ENCODE assay signal across 15 mouse cellular contexts in the genomic region with DNA sequence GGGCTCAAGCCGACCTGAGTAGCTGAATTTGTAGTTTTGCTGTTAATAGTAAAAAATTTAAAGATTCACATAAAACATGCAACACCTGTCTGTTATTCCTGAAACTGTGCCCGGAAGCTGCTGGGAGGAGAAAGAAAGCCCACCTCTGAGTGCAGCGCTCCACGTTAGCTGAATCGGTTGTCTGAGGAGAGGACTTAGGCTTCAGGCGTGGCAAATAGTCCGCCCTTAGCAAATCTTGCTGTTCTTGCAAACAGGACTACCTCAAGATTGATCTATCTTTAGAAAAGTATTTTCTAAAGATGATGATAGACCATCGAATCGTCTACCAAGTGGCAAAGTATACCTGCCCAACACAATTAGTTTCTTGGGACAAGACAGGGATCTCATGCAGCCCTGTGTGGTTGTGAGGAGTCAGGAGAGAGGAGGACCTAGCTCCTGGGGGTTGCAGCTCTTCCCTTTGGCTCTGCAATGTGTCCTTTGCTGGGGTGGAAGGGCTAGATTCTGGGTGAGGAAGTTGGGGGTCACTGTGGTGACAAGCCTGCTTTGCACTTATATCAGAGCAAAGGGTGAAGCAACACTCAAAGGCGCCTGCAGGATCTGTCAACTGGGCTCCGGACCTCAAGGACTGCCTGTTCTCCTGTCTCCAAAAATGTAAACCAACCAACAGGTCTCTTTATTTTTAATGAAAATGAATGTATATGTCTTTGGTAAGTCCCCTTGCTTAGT. TPM values are rescaled to one million over a fixed set of nuclear protein-coding genes. Genes with fewer than 3 reads are reported as not detected.
DNase-seq lines count a peak whose midpoint lies in the region; ATAC-seq and TF ChIP-seq lines count a peak whose summit lies in the region.
"Had no signal": no experiment of that assay in that cellular context is flagged by ENCODE, and none has a peak within 500 bp of the region (broad histone marks: within the 10 kb centered on the region; RNA-seq: fewer than 3 reads in every experiment).

No protein-coding gene starts in this region.

- TF ChIP-seq RAD21 in CH12.LX (IDR thresholded peaks at IDR 0.05; ENCODE audit: low read depth, low read length), result no peak

- no peak for TF ChIP-seq EP300 in CH12.LX (IDR thresholded peaks at IDR 0.05; ENCODE audit: low read length)

- dilution Hi-C loops in CH12.LX (cut with MboI; ENCODE audit: extremely low pct_ligation_motif_present, extremely low pct_unique_long_range_greater_than_20kb, low sequenced_read_pairs), result no loop called here

- no peak overlapping the region for H3K27ac ChIP-seq in forebrain, embryonic 11.5 days (ENCODE audit: low read depth, low read length)
- H3K27ac ChIP-seq in forebrain, postnatal 0 days (ENCODE audit: low read depth, low read length), result no peak overlapping the region
- no peak overlapping the region for H3K27ac ChIP-seq in CH12.LX (ENCODE audit: insufficient read depth, low read depth)
- H3K27ac ChIP-seq in forebrain, embryonic 15.5 days (replicated peaks), result no peak overlapping the region
- H3K27ac ChIP-seq in midbrain, embryonic 12.5 days (replicated peaks), result no peak overlapping the region

- peak overlapping the region; percentile 71; the same call in 1 of the 2 replicates for H3K9ac ChIP-seq in forebrain, embryonic 11.5 days (ENCODE audit: low read length)
- H3K9ac ChIP-seq in forebrain, postnatal 0 days, result no peak overlapping the region
- H3K9ac ChIP-seq in CH12.LX (ENCODE audit: insufficient read depth, low read depth), result no peak overlapping the region
- no peak overlapping the region for H3K9ac ChIP-seq in forebrain, embryonic 15.5 days (replicated peaks)
- no peak overlapping the region; the same call in 1 of the 2 replicates for H3K9ac ChIP-seq in midbrain, embryonic 12.5 days (replicated peaks)

- H3K9me3 ChIP-seq in forebrain, embryonic 11.5 days (ENCODE audit: control insufficient read depth, low read length), result no peaks in the 10 kb centered on the region
- H3K9me3 ChIP-seq in forebrain, postnatal 0 days (ENCODE audit: low read length), result no peaks in the 10 kb centered on the region
- peaks cover 4% of the 10 kb centered on the region for H3K9me3 ChIP-seq in CH12.LX (replicated peaks; ENCODE audit: low read length)
- no peaks in the 10 kb centered on the region for H3K9me3 ChIP-seq in forebrain, embryonic 15.5 days
- no peaks in the 10 kb centered on the region for H3K9me3 ChIP-seq in midbrain, embryonic 12.5 days

- WGBS in forebrain, embryonic 11.5 days, result 80% methylated on average over 11 of the region's 11 CpGs
- WGBS in forebrain, postnatal 0 days, result 77% methylated on average over 11 of the region's 11 CpGs
- 82% methylated on average over 11 of the region's 11 CpGs for WGBS in forebrain, embryonic 15.5 days
- 79% methylated on average over 11 of the region's 11 CpGs for WGBS in midbrain, embryonic 12.5 days

- TF ChIP-seq CTCF in forebrain, postnatal 0 days (IDR thresholded peaks at IDR 0.05; ENCODE audit: low read depth), result no peak
- no peak for TF ChIP-seq CTCF in CH12.LX (conservative IDR thresholded peaks at IDR 0.05 in 1 of 2, IDR thresholded peaks at IDR 0.05 in 1 of 2; ENCODE audit: low read depth in 2 of 2, low read length in 2 of 2)

- H3K4me3 ChIP-seq in forebrain, embryonic 11.5 days (ENCODE audit: low read depth, low read length), result no peak overlapping the region
- no peak overlapping the region for H3K4me3 ChIP-seq in forebrain, postnatal 0 days (ENCODE audit: low read depth, low read length)
- no peak overlapping the region for H3K4me3 ChIP-seq in CH12.LX (replicated peaks in 1 of 3; ENCODE audit: low read depth in 2 of 3, low read length in 2 of 3, poor library complexity in 1 of 3)
- H3K4me3 ChIP-seq in forebrain, embryonic 15.5 days, result no peak overlapping the region
- H3K4me3 ChIP-seq in midbrain, embryonic 12.5 days, result no peak overlapping the region

- H3K4me1 ChIP-seq in forebrain, embryonic 11.5 days (replicated peaks; ENCODE audit: control insufficient read depth, insufficient read depth, low read length), result peaks cover 2% of the 10 kb centered on the region; the same call in 1 of the 2 replicates
- no peaks in the 10 kb centered on the region for H3K4me1 ChIP-seq in forebrain, postnatal 0 days (ENCODE audit: insufficient read depth)
- 0 out of 4 replicates have a peak, but pooled peaks cover 0 to 4% of the 10 kb centered on the region in 2 experiments for H3K4me1 ChIP-seq in CH12.LX (ENCODE audit: control insufficient read depth in 1 of 2, insufficient read depth in 2 of 2)
- peaks cover 13% of the 10 kb centered on the region for H3K4me1 ChIP-seq in forebrain, embryonic 15.5 days
- H3K4me1 ChIP-seq in midbrain, embryonic 12.5 days, result peaks cover 6% of the 10 kb centered on the region

- ATAC-seq in forebrain, embryonic 11.5 days (replicated peaks; ENCODE audit: low FRiP score), result no peak
- no peak for ATAC-seq in forebrain, postnatal 0 days
- no peak for ATAC-seq in forebrain, embryonic 15.5 days (replicated peaks)
- no peak for ATAC-seq in midbrain, embryonic 12.5 days (ENCODE audit: low FRiP score, low read depth)
- ATAC-seq in erythroblast, adult 5-6 weeks (replicated peaks; ENCODE audit: low FRiP score, poor library complexity, severe bottlenecking), result no peak
- ATAC-seq in monocyte, adult 5-6 weeks (replicated peaks; ENCODE audit: insufficient number of reproducible peaks, low FRiP score, low TSS enrichment, poor library complexity, severe bottlenecking), result no peak
- ATAC-seq: inflammation-experienced regulatory T-cells, adult 6 months had no signal

- TF ChIP-seq POLR2A in CH12.LX (IDR thresholded peaks at IDR 0.05; ENCODE audit: low read depth, low read length), result no peak

- no peak overlapping the region for H3K4me2 ChIP-seq in forebrain, embryonic 11.5 days (ENCODE audit: low read depth, low read length, severe bottlenecking)
- no peak overlapping the region for H3K4me2 ChIP-seq in forebrain, postnatal 0 days (ENCODE audit: low read depth)
- peak overlapping the region; percentile 69; the same call in 1 of the 2 replicates for H3K4me2 ChIP-seq in CH12.LX (ENCODE audit: insufficient read depth, low read depth, poor library complexity, severe bottlenecking)
- H3K4me2 ChIP-seq in forebrain, embryonic 15.5 days (replicated peaks), result peak overlapping the region; percentile 74
- peak overlapping the region; percentile 60 for H3K4me2 ChIP-seq in midbrain, embryonic 12.5 days (replicated peaks)

- H3K27me3 ChIP-seq in forebrain, embryonic 11.5 days (ENCODE audit: control insufficient read depth, insufficient read depth, low read length), result no peaks in the 10 kb centered on the region
- H3K27me3 ChIP-seq in forebrain, postnatal 0 days (ENCODE audit: insufficient read depth, low read length), result no peaks in the 10 kb centered on the region
- peaks cover 4% of the 10 kb centered on the region for H3K27me3 ChIP-seq in CH12.LX (replicated peaks)
- no peaks in the 10 kb centered on the region for H3K27me3 ChIP-seq in forebrain, embryonic 15.5 days
- H3K27me3 ChIP-seq in midbrain, embryonic 12.5 days, result peaks cover 18% of the 10 kb centered on the region

- H3K79me2 ChIP-seq in CH12.LX (replicated peaks; ENCODE audit: control insufficient read depth, extremely low read depth, insufficient read depth, poor library complexity, severe bottlenecking), result no peaks in the 10 kb centered on the region

- H3K36me3 ChIP-seq in forebrain, embryonic 11.5 days (ENCODE audit: control insufficient read depth, insufficient read depth, low read length), result no peaks in the 10 kb centered on the region
- H3K36me3 ChIP-seq in forebrain, postnatal 0 days (ENCODE audit: insufficient read depth), result no peaks in the 10 kb centered on the region
- no peaks in the 10 kb centered on the region for H3K36me3 ChIP-seq in CH12.LX (replicated peaks in 1 of 2; ENCODE audit: control insufficient read depth in 1 of 2, insufficient read depth in 1 of 2, low read length in 1 of 2)
- no peaks in the 10 kb centered on the region for H3K36me3 ChIP-seq in forebrain, embryonic 15.5 days
- no peaks in the 10 kb centered on the region for H3K36me3 ChIP-seq in midbrain, embryonic 12.5 days

- DNase-seq in forebrain, embryonic 11.5 days (ENCODE audit: low spot score), result no peak
- no peak for DNase-seq in forebrain, postnatal 0 days
- DNase-seq in CH12.LX (ENCODE audit: extremely low read depth), result no peak
- no peak for DNase-seq in testis, postnatal 10 days (ENCODE audit: low spot score)
- DNase-seq: adrenal gland, postnatal 14 days; liver; thymus, postnatal 14 days had no signal

- in situ Hi-C loops in CH12.LX (cut with MboI; ENCODE audit: low pct_ligation_motif_present, low pct_unique_long_range_greater_than_20kb, low sequenced_read_pairs), result loop anchor here (25.0 kb wide), 1 partner anchor 1262 kb away; no protein-coding TSS in a partner anchor

TF ChIP-seq in CH12.LX, 34 proteins besides CTCF, POLR2A, EP300 and RAD21:
- no peak for TF ChIP-seq TBP (conservative IDR thresholded peaks at IDR 0.05; ENCODE audit: low read depth, low read length)

RNA-seq across cellular contexts. Expression of a gene that starts 24.7 kb away (rescaled TPM):
- polyA plus RNA-seq in forebrain, embryonic 11.5 days (2014; fragmentation: Nextera tagmentation; extraction: Ambion mirVana), result not detected in 2 replicates
- 1.8 TPM in 1 of 2 replicates, not detected in the other for total RNA-seq in forebrain, postnatal 0 days (2014; rRNA removed)
- polyA plus RNA-seq in forebrain, postnatal 0 days (2015; fragmentation: Nextera tagmentation; extraction: Ambion mirVana), result 0.26 and 0.63 TPM in 2 replicates
- total RNA-seq in CH12.LX (2012; rRNA removed) (not detected in 2 replicates), CH12.LX (2014; rRNA removed) (not detected in 2 replicates)
- not detected in 2 replicates for polyA plus RNA-seq in CH12.LX (2012; ENCODE audit: insufficient read length, low read depth)
- 0.26 TPM in 1 of 2 replicates, not detected in the other for polyA plus RNA-seq in forebrain, embryonic 15.5 days (2015; fragmentation: Nextera tagmentation; extraction: Ambion mirVana)
- not detected in 2 replicates for polyA plus RNA-seq in midbrain, embryonic 12.5 days (2016; fragmentation: Nextera tagmentation; extraction: Ambion mirVana)
- total RNA-seq in erythroblast, adult 5-6 weeks (2015; ENCODE audit: low replicate concordance), result not detected in 2 replicates
- total RNA-seq in erythroblast, adult 5-6 weeks (2017; ENCODE audit: low replicate concordance), result 4.0 TPM in 1 of 2 replicates, not detected in the other
- not detected in 3 replicates for total RNA-seq in monocyte, adult 5-6 weeks (2017)
- total RNA-seq: adrenal gland, postnatal 14 days had no signal
- polyA plus RNA-seq: erythroblast, embryonic 14.5 days; gonadal fat pad, adult 2 months; inflammation-experienced regulatory T-cells, adult 6 months; Patski had no signal

RNA-seq across cellular contexts. Expression of a gene that starts 27.7 kb away (rescaled TPM):
- 97.0 and 101 TPM in 2 replicates for polyA plus RNA-seq in forebrain, embryonic 11.5 days (2014; fragmentation: Nextera tagmentation; extraction: Ambion mirVana)
- 70.8 and 85.9 TPM in 2 replicates for total RNA-seq in forebrain, postnatal 0 days (2014; rRNA removed)
- 173 and 174 TPM in 2 replicates for polyA plus RNA-seq in forebrain, postnatal 0 days (2015; fragmentation: Nextera tagmentation; extraction: Ambion mirVana)
- total RNA-seq in CH12.LX (2012; rRNA removed) (6.8 and 9.0 TPM in 2 replicates), CH12.LX (2014; rRNA removed) (13.4 and 13.9 TPM in 2 replicates)
- 52.1 and 57.9 TPM in 2 replicates for polyA plus RNA-seq in CH12.LX (2012; ENCODE audit: insufficient read length, low read depth)
- 204 and 215 TPM in 2 replicates for polyA plus RNA-seq in forebrain, embryonic 15.5 days (2015; fragmentation: Nextera tagmentation; extraction: Ambion mirVana)
- polyA plus RNA-seq in midbrain, embryonic 12.5 days (2016; fragmentation: Nextera tagmentation; extraction: Ambion mirVana), result 66.0 and 67.3 TPM in 2 replicates
- total RNA-seq in erythroblast, adult 5-6 weeks (2015; ENCODE audit: low replicate concordance), result 11.1 and 25.5 TPM in 2 replicates
- total RNA-seq in erythroblast, adult 5-6 weeks (2017; ENCODE audit: low replicate concordance), result 4.9 and 10.2 TPM in 2 replicates
- 12.1 to 16.9 TPM (median 13.9 TPM) in 3 replicates for total RNA-seq in monocyte, adult 5-6 weeks (2017)
- polyA plus RNA-seq: Patski had no signal

Comparison
In these comparisons a context has a peak if more than half of its experiments do, and no peak if none do; other contexts are left out.
1. H3K4me2 ChIP-seq: peak in CH12.LX (single experiment), forebrain, embryonic 15.5 days (single experiment) and midbrain, embryonic 12.5 days (single experiment); none in forebrain, embryonic 11.5 days (single experiment) and forebrain, postnatal 0 days (single experiment).